Mouse (Mus musculus): Measurements from ENCODE around the gene Taar1. TPM values are rescaled to one million over a fixed set of nuclear protein-coding genes. Genes with fewer than 3 reads are reported as not detected.
A peak's percentile ranks its signal among the peaks of the same experiment; 100 is the strongest.

The Taar1 gene
- polyA plus RNA-seq, 1 experiment from 2014 or later: not detected

DNA sequence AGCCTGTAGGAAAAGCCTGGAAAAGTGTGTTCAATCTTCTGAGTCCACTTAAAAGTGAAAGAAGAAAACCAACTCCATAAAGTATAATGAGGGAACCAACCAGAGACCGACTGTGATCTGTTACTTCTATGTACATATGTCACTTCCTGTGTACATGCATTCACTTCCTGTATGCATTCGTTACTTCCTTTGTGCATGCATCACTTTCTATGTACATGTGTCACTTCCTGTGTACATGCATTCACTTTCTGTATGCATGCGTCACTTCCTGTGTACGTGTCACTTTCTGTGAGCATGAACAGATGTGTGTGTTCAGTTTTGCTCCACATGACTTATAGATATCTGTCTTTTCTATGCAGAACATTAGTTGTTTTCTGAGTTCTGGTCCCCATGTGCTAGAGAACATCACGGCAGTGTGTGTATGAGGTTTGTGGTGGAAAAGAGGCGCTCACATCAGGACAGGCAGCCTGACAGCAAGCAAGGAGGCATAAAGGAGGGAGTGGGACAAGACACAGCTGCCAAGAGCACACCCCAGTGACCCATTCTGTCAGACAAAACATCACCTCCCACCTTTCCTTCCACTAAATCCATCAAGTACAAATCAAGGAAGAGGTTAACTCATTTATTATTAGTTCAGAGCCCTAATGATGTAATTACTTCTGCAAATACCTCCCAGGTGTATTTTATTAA lies 44.9 kb downstream of the Taar1 start:
- no peaks in the 10 kb centered on the region for H3K9me3 ChIP-seq (replicated peaks; ENCODE audit: low read length)
- no peaks in the 10 kb centered on the region for H3K27me3 ChIP-seq (ENCODE audit: insufficient read depth, low read length)
- H3K4me3 ChIP-seq (replicated peaks; ENCODE audit: low read depth, low read length): no peak overlapping the region
- TF ChIP-seq CTCF (IDR thresholded peaks at IDR 0.05; ENCODE audit: low read depth): no peak
- no peak overlapping the region for H3K4me2 ChIP-seq (ENCODE audit: low read length)
- H3K4me1 ChIP-seq (replicated peaks; ENCODE audit: insufficient read depth, low read length): no peaks in the 10 kb centered on the region
- no peak overlapping the region for H3K9ac ChIP-seq (ENCODE audit: low read depth, low read length)
- WGBS: 57% methylated on average over 6 of the region's 6 CpGs
- ATAC-seq (replicated peaks; ENCODE audit: low FRiP score, low read depth) (peak; percentile 46; the same call in 1 of the 2 replicates), DNase-seq (ENCODE audit: low spot score) (peak; percentile 55)
- H3K27ac ChIP-seq: no peak overlapping the region
- H3K36me3 ChIP-seq (ENCODE audit: insufficient read depth, low read length): no peaks in the 10 kb centered on the region

DNA sequence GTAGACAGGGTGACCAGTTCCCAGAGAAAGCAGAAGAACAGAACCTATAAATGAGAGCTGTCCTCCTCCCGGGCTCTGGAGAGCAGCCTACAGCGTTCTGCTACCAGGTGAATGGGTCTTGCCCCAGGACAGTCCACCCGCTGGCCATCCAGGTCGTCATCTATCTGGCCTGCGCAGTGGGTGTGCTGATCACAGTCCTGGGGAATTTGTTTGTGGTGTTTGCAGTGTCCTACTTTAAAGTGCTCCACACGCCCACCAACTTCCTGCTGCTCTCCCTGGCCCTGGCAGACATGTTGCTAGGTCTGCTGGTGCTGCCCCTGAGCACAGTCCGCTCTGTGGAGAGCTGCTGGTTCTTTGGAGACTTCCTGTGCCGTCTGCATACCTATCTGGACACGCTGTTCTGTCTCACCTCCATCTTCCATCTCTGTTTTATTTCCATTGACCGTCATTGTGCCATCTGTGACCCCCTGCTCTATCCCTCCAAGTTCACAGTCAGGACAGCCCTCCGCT lies 50.6 kb downstream of the Taar1 start, which contains the start of gene Taar5:
Gene Taar5, plus strand, starts transcription at position 51 of the 510 bp plus-strand sequence.
- Histone ChIP-seq H3K4me3 (replicated peaks; ENCODE audit: low read depth, low read length) (no peak within 1 kb of the TSS), H3K4me2 (ENCODE audit: low read length) (no peak within 1 kb of the TSS), H3K9me3 (replicated peaks; ENCODE audit: low read length) (no peaks in the 10 kb centered on the region), H3K27ac (no peak within 1 kb of the TSS), H3K9ac (ENCODE audit: low read depth, low read length) (no peak within 1 kb of the TSS), H3K4me1 (replicated peaks; ENCODE audit: insufficient read depth, low read length) (no peaks in the 10 kb centered on the region), H3K27me3 (ENCODE audit: insufficient read depth, low read length) (no peaks in the 10 kb centered on the region), H3K36me3 (ENCODE audit: insufficient read depth, low read length) (no peaks in the 10 kb centered on the region)
- ATAC-seq (replicated peaks; ENCODE audit: low FRiP score, low read depth) (no peak), DNase-seq (ENCODE audit: low spot score) (no peak)
- 92% methylated on average over 11 of the region's 11 CpGs for WGBS
- TF ChIP-seq CTCF (IDR thresholded peaks at IDR 0.05; ENCODE audit: low read depth): no peak

Other genes with a start within 250 kb of the Taar1 start
- 225 and 241 TPM in 2 replicates for gene Rps12, start 133.1 kb upstream of the Taar1 start, polyA plus RNA-seq (2015; fragmentation: Nextera tagmentation; extraction: Ambion mirVana)
- 16.0 and 20.2 TPM in 2 replicates for gene Slc18b1, start 123.4 kb upstream of the Taar1 start, polyA plus RNA-seq (2015; fragmentation: Nextera tagmentation; extraction: Ambion mirVana)
- 0.08 and 0.17 TPM in 2 replicates for gene Vnn3, start 68.9 kb upstream of the Taar1 start, polyA plus RNA-seq (2015; fragmentation: Nextera tagmentation; extraction: Ambion mirVana)
- gene Vnn1, start 25.7 kb upstream of the Taar1 start, polyA plus RNA-seq (2015; fragmentation: Nextera tagmentation; extraction: Ambion mirVana): 21.1 and 22.4 TPM in 2 replicates
- 0.31 and 0.41 TPM in 2 replicates for gene Taar2, start 18.2 kb downstream of the Taar1 start, polyA plus RNA-seq (2015; fragmentation: Nextera tagmentation; extraction: Ambion mirVana)
- not detected in 2 replicates for gene Taar3, start 29.2 kb downstream of the Taar1 start, polyA plus RNA-seq (2015; fragmentation: Nextera tagmentation; extraction: Ambion mirVana)
- gene Taar4, start 40.1 kb downstream of the Taar1 start, polyA plus RNA-seq (2015; fragmentation: Nextera tagmentation; extraction: Ambion mirVana): not detected in 2 replicates
- 0.23 and 0.30 TPM in 2 replicates for gene Taar5, start 50.4 kb downstream of the Taar1 start, polyA plus RNA-seq (2015; fragmentation: Nextera tagmentation; extraction: Ambion mirVana)
- gene Taar6, start 65.3 kb downstream of the Taar1 start, polyA plus RNA-seq (2015; fragmentation: Nextera tagmentation; extraction: Ambion mirVana): not detected in 2 replicates
- not detected in 2 replicates for gene Taar7a, start 73.1 kb downstream of the Taar1 start, polyA plus RNA-seq (2015; fragmentation: Nextera tagmentation; extraction: Ambion mirVana)
- not detected in 2 replicates for gene Taar7b, start 79.6 kb downstream of the Taar1 start, polyA plus RNA-seq (2015; fragmentation: Nextera tagmentation; extraction: Ambion mirVana)
- not detected in 2 replicates for gene Taar7d, start 106.9 kb downstream of the Taar1 start, polyA plus RNA-seq (2015; fragmentation: Nextera tagmentation; extraction: Ambion mirVana)
- gene Taar7e, start 117.3 kb downstream of the Taar1 start, polyA plus RNA-seq (2015; fragmentation: Nextera tagmentation; extraction: Ambion mirVana): not detected in 2 replicates
- gene Taar7f, start 129.2 kb downstream of the Taar1 start, polyA plus RNA-seq (2015; fragmentation: Nextera tagmentation; extraction: Ambion mirVana): not detected in 2 replicates
- gene Taar8a, start 156.1 kb downstream of the Taar1 start, polyA plus RNA-seq (2015; fragmentation: Nextera tagmentation; extraction: Ambion mirVana): not detected in 2 replicates
- gene Taar8b, start 171.9 kb downstream of the Taar1 start, polyA plus RNA-seq (2015; fragmentation: Nextera tagmentation; extraction: Ambion mirVana): not detected in 2 replicates
- not detected in 2 replicates for gene Taar8c, start 181.6 kb downstream of the Taar1 start, polyA plus RNA-seq (2015; fragmentation: Nextera tagmentation; extraction: Ambion mirVana)
- gene Taar9, start 189.2 kb downstream of the Taar1 start, polyA plus RNA-seq (2015; fragmentation: Nextera tagmentation; extraction: Ambion mirVana): not detected in 2 replicates
- gene Stx7, start 228.9 kb downstream of the Taar1 start, polyA plus RNA-seq (2015; fragmentation: Nextera tagmentation; extraction: Ambion mirVana): 167 and 185 TPM in 2 replicates

Measured in kidney, postnatal 0 days (tissue).